Mouse (Mus musculus): ENCODE data around the gene Cpe.

DNA sequence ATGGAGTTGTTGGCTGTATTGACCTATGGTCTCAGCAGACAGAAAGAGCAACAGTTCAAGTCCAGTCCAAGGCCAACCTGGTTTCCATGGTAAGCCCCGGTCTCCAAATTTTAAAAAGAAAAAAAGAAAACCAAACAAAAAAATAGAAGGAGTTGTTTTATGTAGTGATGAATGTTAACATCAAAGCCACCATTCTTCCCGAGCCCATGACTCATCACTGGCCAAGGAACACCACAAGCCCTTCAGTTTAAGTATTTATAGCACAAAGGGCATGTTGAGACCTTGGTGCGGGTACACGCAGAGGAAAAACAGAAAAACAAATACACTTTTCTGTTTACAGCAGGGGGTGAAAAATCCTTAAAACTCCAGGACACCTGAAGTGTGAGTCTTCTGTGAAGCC lies 49.5 kb downstream of the Cpe start:
- TF ChIP-seq CTCF (conservative IDR thresholded peaks at IDR 0.05; ENCODE audit: low read length) (no peak), POU5F1 (IDR thresholded peaks at IDR 0.05; ENCODE audit: borderline replicate concordance, low read length) (no peak)
